Mouse (Mus musculus) heart, adult 2 months (tissue): ENCODE measurements around the gene Alg1. TPM values are rescaled to one million over a fixed set of nuclear protein-coding genes. Genes with fewer than 3 reads are reported as not detected.

Source experiments
- DNase-seq, 2 experiments: peaks; one replicate each; pipeline ENCODE4 v3.0.0; 2021
- H3K27ac ChIP-seq: fragments of 200-600 bp; 2 replicates; pipeline ENCODE4 v1.8.1; 2022
- H3K27me3 ChIP-seq: fragments of 200-500 bp; 2 replicates; pipeline ENCODE4 v1.6.1; 2012; ENCODE audit warnings: mild to moderate bottlenecking, low read length, inconsistent platforms, mixed read lengths; ENCODE audit not compliant: control insufficient read depth, insufficient read depth
- H3K36me3 ChIP-seq: fragments of 200-500 bp; 2 replicates; pipeline ENCODE4 v1.6.1; 2012; ENCODE audit warnings: low read length, inconsistent platforms; ENCODE audit not compliant: control insufficient read depth, insufficient read depth
- H3K4me1 ChIP-seq: fragments of 200-500 bp; 2 replicates; pipeline ENCODE4 v1.6.1; 2011; ENCODE audit warnings: low read length; ENCODE audit not compliant: control insufficient read depth, insufficient read depth
- H3K4me3 ChIP-seq: fragments of 200-600 bp; 2 replicates; pipeline ENCODE4 v1.8.1; 2022
- H3K79me2 ChIP-seq: fragments of 200-500 bp; replicated peaks from 2 replicates; pipeline ENCODE4 v1.6.1; 2012; ENCODE audit warnings: mild to moderate bottlenecking, inconsistent platforms, low read length, moderate library complexity, mixed read lengths; ENCODE audit not compliant: control insufficient read depth, insufficient read depth
- H3K9ac ChIP-seq: fragments of 200-500 bp; 2 replicates; pipeline ENCODE4 v1.6.1; 2012; ENCODE audit warnings: low read depth, mild to moderate bottlenecking, control low read depth, inconsistent platforms, low read length, mixed read lengths
- CTCF ChIP-seq: fragments of 200-600 bp; IDR thresholded peaks from 2 replicates; pipeline ENCODE4 v1.8.1; 2022; ENCODE audit warnings: antibody characterized with exemption, mild to moderate bottlenecking, moderate library complexity
- EP300 ChIP-seq: fragments of 200-500 bp; IDR thresholded peaks from 2 replicates; pipeline ENCODE4 v1.6.1; 2011; ENCODE audit warnings: low read depth, low read length, control low read depth; ENCODE audit not compliant: insufficient read depth
- POLR2A ChIP-seq: fragments of 200-500 bp; IDR thresholded peaks from 2 replicates; pipeline ENCODE4 v1.6.1; 2011; ENCODE audit warnings: mild to moderate bottlenecking, low read depth, low read length, control low read depth; ENCODE audit not compliant: insufficient read depth
- WGBS: fragments of 180-500 bp; shearing (Covaris S2); methylation state at CpG from one replicate; pipeline ENCODE4 v1.1.7; 2018; 5-methylcytosine and 5-hydroxymethylcytosine counted together
- intact Hi-C: fragments of 180-260 bp; cut with DNase I; formaldehyde crosslinking; loops from one replicate; pipeline ENCODE4 v1.15.1; 2025
- polyA plus RNA-seq: library from polyadenylated mRNA; depleted of rRNA; stranded (reverse); fragments of >200 nt; gene quantifications from 2 replicates; pipeline ENCODE4 v1.2.3, GENCODE M21; 2012
- total RNA-seq, 2 experiments: library from RNA; stranded (reverse); gene quantifications; 2 replicates each; pipeline ENCODE4 v1.2.3; 2021

Alg1 gene
- total and polyA plus RNA-seq, 3 experiments = 12.0 to 34.0 (median 12.5) TPM

- no peaks in the 10 kb centered on the region for H3K79me2 ChIP-seq
- intact Hi-C loops = no loop called here
- 70% methylated on average over 2 of the region's 2 CpGs for WGBS
- H3K9ac ChIP-seq = no peak overlapping the region
- no peak overlapping the region for H3K27ac ChIP-seq
- no peak for DNase-seq
- no peaks in the 10 kb centered on the region for H3K27me3 ChIP-seq
- TF ChIP-seq CTCF (no peak), POLR2A (no peak), EP300 (no peak)
- H3K4me1 ChIP-seq = no peaks in the 10 kb centered on the region
- H3K36me3 ChIP-seq = no peaks in the 10 kb centered on the region
- no peak overlapping the region for H3K4me3 ChIP-seq
These were observed 23.1 kb upstream of the Alg1 start for GRCm38 (mm10) chr16:5210365-5210764.

GRCm38 (mm10) chr16:5212150-5212549 lies 21.3 kb upstream of the Alg1 start:
- Histone ChIP-seq H3K4me1 (peaks cover 3% of the 10 kb centered on the region), H3K9ac (no peak overlapping the region), H3K79me2 (no peaks in the 10 kb centered on the region), H3K4me3 (no peak overlapping the region), H3K36me3 (no peaks in the 10 kb centered on the region), H3K27ac (no peak overlapping the region), H3K27me3 (no peaks in the 10 kb centered on the region)
- intact Hi-C loops = no loop called here
- TF ChIP-seq CTCF (no peak), EP300 (no peak), POLR2A (no peak)
- DNase-seq = no peak
- 77% methylated on average over 3 of the region's 3 CpGs for WGBS

GRCm38 (mm10) chr16:5214126-5214525 lies 19.3 kb upstream of the Alg1 start:
- no peaks in the 10 kb centered on the region for H3K79me2 ChIP-seq
- intact Hi-C loops = no loop called here
- H3K4me1 ChIP-seq = peaks cover 3% of the 10 kb centered on the region
- no peak for TF ChIP-seq CTCF
- no peak for TF ChIP-seq POLR2A
- 97% methylated on average over 2 of the region's 2 CpGs for WGBS
- H3K27me3 ChIP-seq = no peaks in the 10 kb centered on the region
- DNase-seq = no peak
- no peak overlapping the region for H3K27ac ChIP-seq
- no peaks in the 10 kb centered on the region for H3K36me3 ChIP-seq
- no peak overlapping the region for H3K9ac ChIP-seq
- H3K4me3 ChIP-seq = no peak overlapping the region

- H3K79me2 ChIP-seq = no peaks in the 10 kb centered on the region
- peaks cover 3% of the 10 kb centered on the region for H3K4me1 ChIP-seq
- 45% methylated on average over 6 of the region's 6 CpGs for WGBS
- H3K36me3 ChIP-seq = no peaks in the 10 kb centered on the region
- peak overlapping the region; percentile 55 for H3K27ac ChIP-seq
- intact Hi-C loops = no loop called here
- no peak overlapping the region for H3K4me3 ChIP-seq
- no peak overlapping the region for H3K9ac ChIP-seq
- TF ChIP-seq POLR2A (no peak), CTCF (no peak), EP300 (no peak)
- no peaks in the 10 kb centered on the region for H3K27me3 ChIP-seq
- DNase-seq = peak in 1 of 2 experiments; percentile 52
These were observed 16.7 kb upstream of the Alg1 start for GRCm38 (mm10) chr16:5216686-5217085.

GRCm38 (mm10) chr16:5217341-5218133 lies 15.9 kb upstream of the Alg1 start:
- Histone ChIP-seq H3K4me1 (peaks cover 3% of the 10 kb centered on the region), H3K79me2 (no peaks in the 10 kb centered on the region), H3K27me3 (no peaks in the 10 kb centered on the region), H3K36me3 (no peaks in the 10 kb centered on the region), H3K4me3 (no peak overlapping the region), H3K27ac (peak overlapping the region; percentile 55), H3K9ac (no peak overlapping the region)
- WGBS = 45% methylated on average over 5 of the region's 5 CpGs
- TF ChIP-seq CTCF (no peak), POLR2A (no peak), EP300 (0 out of 2 replicates have a peak, but pooled peaks have one; percentile 13)
- intact Hi-C loops = no loop called here
- peak in 1 of 2 experiments; percentile 30 for DNase-seq

GRCm38 (mm10) chr16:5221403-5221802 lies 12.0 kb upstream of the Alg1 start:
- Histone ChIP-seq H3K36me3 (no peaks in the 10 kb centered on the region), H3K9ac (no peak overlapping the region), H3K27ac (peak overlapping the region; percentile 78), H3K27me3 (no peaks in the 10 kb centered on the region), H3K79me2 (no peaks in the 10 kb centered on the region), H3K4me1 (peaks cover 3% of the 10 kb centered on the region), H3K4me3 (peak overlapping the region; percentile 48)
- DNase-seq = peak in 1 of 2 experiments; percentile 30
- WGBS = 36% methylated on average over 4 of the region's 4 CpGs
- intact Hi-C loops = no loop called here
- no peak for TF ChIP-seq EP300
- no peak for TF ChIP-seq POLR2A
- no peak for TF ChIP-seq CTCF
